Mouse (Mus musculus) liver, embryonic 14.5 days (tissue): Measurements from ENCODE around the gene Cyth2. TPM values are rescaled to one million over a fixed set of nuclear protein-coding genes. Genes with fewer than 3 reads are reported as not detected.
A peak's percentile ranks its signal among the peaks of the same experiment; 100 is the strongest.

Experiments used
- ATAC-seq: fragments of 200-750 bp; cut with Nextera tagmentation; 2 replicates; pipeline ENCODE4 v1.8.0; 2017; ENCODE audit warnings: moderate number of reproducible peaks, mild to moderate bottlenecking, moderate library complexity; ENCODE audit not compliant: insufficient read depth
- DNase-seq, 3 experiments: peaks; one replicate each; pipeline ENCODE4 v3.0.0-alpha.2; 2012 to 2013; ENCODE audit warnings: low read depth in 3 of 3, low spot score in 3 of 3
- H3K27ac ChIP-seq: fragments of 300-500 bp; sonication (generic); 2 replicates; pipeline ENCODE4 v1.5.1; 2014; ENCODE audit warnings: moderate library complexity, mild to moderate bottlenecking, control low read depth, inconsistent platforms
- H3K27me3 ChIP-seq: fragments of 300-500 bp; sonication (generic); 2 replicates; pipeline ENCODE4 v1.6.1; 2014; ENCODE audit warnings: mild to moderate bottlenecking, low read length, moderate library complexity; ENCODE audit not compliant: control insufficient read depth, insufficient read depth
- H3K36me3 ChIP-seq: fragments of 300-500 bp; sonication (generic); replicated peaks from 2 replicates; pipeline ENCODE4 v1.6.1; 2014; ENCODE audit warnings: low read depth; ENCODE audit not compliant: control insufficient read depth, insufficient read depth
- H3K4me1 ChIP-seq, 2 experiments: fragments of 200-500 bp in 1 of 2; fragments of 300-500 bp in 1 of 2; sonication (generic) in 1 of 2; replicated peaks; 2 replicates each; pipeline ENCODE4 v1.6.1; 2012 to 2014; ENCODE audit warnings: antibody characterized with exemption in 1 of 2, inconsistent platforms in 1 of 2, low read length in 1 of 2; ENCODE audit not compliant: control insufficient read depth in 2 of 2, insufficient read depth in 2 of 2
- H3K4me2 ChIP-seq: fragments of 300-500 bp; sonication (generic); 2 replicates; pipeline ENCODE4 v1.6.1; 2014; ENCODE audit warnings: low read depth, mild to moderate bottlenecking, control low read depth, moderate library complexity
- H3K4me3 ChIP-seq, 2 experiments: fragments of 200-500 bp in 1 of 2; fragments of 300-500 bp in 1 of 2; sonication (generic) in 1 of 2; 2 replicates each; pipeline ENCODE4 v1.5.1; 2012 to 2014; ENCODE audit warnings: low read depth in 2 of 2, low read length in 2 of 2, mild to moderate bottlenecking in 2 of 2, control low read depth in 1 of 2, inconsistent platforms in 1 of 2, moderate library complexity in 1 of 2; ENCODE audit not compliant: insufficient read depth in 1 of 2
- H3K9ac ChIP-seq: fragments of 300-500 bp; sonication (generic); replicated peaks from 2 replicates; pipeline ENCODE4 v1.6.1; 2014; ENCODE audit warnings: mild to moderate bottlenecking, control low read depth, moderate library complexity
- H3K9me3 ChIP-seq: fragments of 300-500 bp; sonication (generic); 2 replicates; pipeline ENCODE4 v1.6.1; 2016; ENCODE audit warnings: low read length, mixed read lengths; ENCODE audit not compliant: control insufficient read depth
- CTCF ChIP-seq: IDR thresholded peaks from 2 replicates; pipeline ENCODE4 v1.5.1; 2016; ENCODE audit warnings: antibody characterized with exemption, low read depth, control low read depth
- EP300 ChIP-seq: IDR thresholded peaks from 2 replicates; pipeline ENCODE4 v1.6.1; 2016; ENCODE audit warnings: antibody characterized with exemption, low read depth
- WGBS: fragments of 180-500 bp; shearing (Covaris S2); extraction: QIAGEN DNeasy Blood & Tissue Kit; methylation state at CpG from one replicate; pipeline ENCODE4 v1.1.7; 2014; ENCODE audit not compliant: insufficient replicate concordance; 5-methylcytosine and 5-hydroxymethylcytosine counted together
- polyA plus RNA-seq, 2 experiments: library from polyadenylated mRNA; depleted of rRNA in 1 of 2; stranded (reverse) in 1 of 2; unstranded in 1 of 2; fragments of >200 nt; fragmentation: Nextera tagmentation in 1 of 2; extraction: Ambion mirVana in 1 of 2; gene quantifications; 2 replicates each; pipeline versions ENCODE4 v1.2.1 to v1.2.3; 2012 to 2014

The Cyth2 gene
- polyA plus RNA-seq, 2 experiments: 19.4 to 23.0 TPM

DNA sequence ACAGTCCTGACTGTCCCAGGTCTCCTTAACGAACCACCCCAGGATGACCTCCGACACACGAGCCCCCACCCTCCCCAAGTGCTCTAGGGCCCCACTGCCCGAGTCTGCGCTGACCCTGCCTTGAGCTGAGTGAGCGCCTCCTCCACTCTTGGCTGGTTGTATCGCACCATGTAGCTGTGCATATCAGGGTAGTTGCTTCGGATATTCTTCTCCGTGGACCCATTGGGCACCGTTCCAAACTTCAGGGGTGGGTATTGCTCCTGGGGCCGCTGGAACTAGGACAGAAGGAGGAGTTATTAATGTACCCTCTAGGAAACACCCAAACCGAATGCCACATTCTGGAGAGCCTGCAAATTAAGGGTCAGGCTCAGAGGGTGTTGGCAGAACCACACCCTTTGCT, 38.7 kb upstream of the Cyth2 start:
- WGBS: 64% methylated on average over 12 of the region's 12 CpGs
- Histone ChIP-seq H3K27ac (no peak overlapping the region), H3K27me3 (peaks cover 15% of the 10 kb centered on the region), H3K4me2 (no peak overlapping the region), H3K4me1 (no peaks in the 10 kb centered on the region), H3K9me3 (no peaks in the 10 kb centered on the region), H3K9ac (no peak overlapping the region), H3K4me3 (no peak overlapping the region), H3K36me3 (no peaks in the 10 kb centered on the region)
- DNase-seq (no peak), ATAC-seq (no peak)
- TF ChIP-seq EP300: no peak
- TF ChIP-seq CTCF: no peak

GRCm38 (mm10) chr7:45850661-45851060, 36.3 kb upstream of the Cyth2 start:
- no peak overlapping the region for H3K9ac ChIP-seq
- no peak for ATAC-seq
- H3K27me3 ChIP-seq: peaks cover 6% of the 10 kb centered on the region; the same call in 1 of the 2 replicates
- H3K9me3 ChIP-seq: no peaks in the 10 kb centered on the region
- no peaks in the 10 kb centered on the region for H3K36me3 ChIP-seq
- WGBS: 58% methylated on average over 3 of the region's 3 CpGs
- no peak overlapping the region for H3K4me2 ChIP-seq
- H3K27ac ChIP-seq: no peak overlapping the region
- no peaks in the 10 kb centered on the region for H3K4me1 ChIP-seq
- H3K4me3 ChIP-seq: no peak overlapping the region
- DNase-seq: no peak
- TF ChIP-seq EP300 (no peak), CTCF (no peak)

DNA sequence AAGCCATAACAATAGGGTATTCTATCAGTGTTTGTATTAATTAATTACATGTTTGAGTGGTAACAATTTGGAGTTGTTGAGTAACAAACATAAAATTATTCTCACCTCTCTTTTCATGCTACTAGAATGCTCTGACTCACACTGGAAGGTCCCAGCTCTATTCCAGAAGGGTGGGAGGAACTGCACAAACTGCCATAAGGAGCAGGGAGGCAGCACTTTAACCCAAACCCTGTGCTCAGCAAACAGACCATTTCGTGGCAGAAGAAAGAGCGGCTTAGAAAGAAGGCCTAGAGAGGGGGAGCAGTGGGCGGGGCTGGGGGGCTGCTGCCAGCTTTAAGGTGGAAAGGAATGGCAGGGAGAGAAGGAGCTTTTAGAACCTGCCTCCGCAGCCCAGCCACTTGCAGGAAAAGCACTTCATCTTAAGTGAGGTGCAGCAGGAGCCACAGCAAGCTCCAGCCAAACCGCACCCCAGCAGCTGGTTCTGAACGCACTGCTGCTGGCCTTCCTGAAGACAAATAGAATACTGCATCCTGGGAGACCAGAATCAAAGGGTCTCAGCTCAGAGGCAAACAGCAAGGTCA, 34.2 kb upstream of the Cyth2 start:
- Histone ChIP-seq H3K9me3 (no peaks in the 10 kb centered on the region), H3K36me3 (no peaks in the 10 kb centered on the region), H3K4me2 (no peak overlapping the region), H3K9ac (no peak overlapping the region), H3K27me3 (peaks cover 6% of the 10 kb centered on the region; the same call in 1 of the 2 replicates), H3K27ac (no peak overlapping the region), H3K4me1 (no peaks in the 10 kb centered on the region), H3K4me3 (no peak overlapping the region)
- no peak for DNase-seq
- no peak for ATAC-seq
- WGBS: 32% methylated on average over 6 of the region's 6 CpGs
- TF ChIP-seq CTCF (no peak), EP300 (no peak)

DNA sequence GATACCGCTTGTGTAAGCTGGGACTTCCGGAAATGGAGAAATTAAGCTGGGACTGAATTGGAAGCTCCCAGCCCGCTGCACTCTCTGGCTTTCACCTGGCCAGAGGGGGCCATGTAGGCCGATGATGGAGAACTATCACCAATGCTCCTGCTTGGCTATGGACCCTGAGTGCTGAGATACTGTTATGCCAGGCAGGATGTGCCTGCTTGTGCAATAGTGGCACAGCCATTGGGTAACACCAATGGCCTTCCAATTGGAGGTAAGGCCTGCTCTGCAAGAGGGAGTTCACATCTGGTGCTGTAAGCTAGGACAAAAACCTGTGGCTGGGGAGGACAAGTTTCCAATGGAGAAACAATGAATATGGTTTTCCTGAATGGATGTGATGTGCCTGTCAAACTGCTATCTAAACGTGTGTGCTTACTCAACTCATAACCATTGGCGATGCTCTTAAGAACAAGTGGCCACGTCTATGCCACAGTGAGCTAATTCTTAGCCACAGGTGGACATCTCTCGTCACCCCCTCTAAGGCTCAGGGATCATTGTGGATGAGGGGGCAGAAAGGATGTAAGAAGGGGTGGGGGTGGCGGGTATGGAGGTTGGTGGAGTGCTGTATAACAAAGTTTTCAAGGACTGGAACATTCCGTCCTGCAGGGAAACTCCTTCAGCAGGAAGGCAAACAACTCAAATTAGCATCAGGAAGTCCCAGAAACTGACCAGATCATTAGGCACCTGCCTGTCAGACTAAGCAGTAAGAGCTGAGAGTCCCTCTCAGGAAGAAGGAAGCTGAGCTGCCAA, 28.8 kb upstream of the Cyth2 start:
- Histone ChIP-seq H3K4me2 (no peak overlapping the region), H3K36me3 (no peaks in the 10 kb centered on the region), H3K9me3 (no peaks in the 10 kb centered on the region), H3K4me3 (no peak overlapping the region), H3K9ac (no peak overlapping the region), H3K27ac (no peak overlapping the region), H3K27me3 (peaks cover 6% of the 10 kb centered on the region; the same call in 1 of the 2 replicates), H3K4me1 (no peaks in the 10 kb centered on the region)
- ATAC-seq (no peak), DNase-seq (no peak)
- no peak for TF ChIP-seq CTCF
- no peak for TF ChIP-seq EP300
- 62% methylated on average over 10 of the region's 10 CpGs for WGBS

DNA sequence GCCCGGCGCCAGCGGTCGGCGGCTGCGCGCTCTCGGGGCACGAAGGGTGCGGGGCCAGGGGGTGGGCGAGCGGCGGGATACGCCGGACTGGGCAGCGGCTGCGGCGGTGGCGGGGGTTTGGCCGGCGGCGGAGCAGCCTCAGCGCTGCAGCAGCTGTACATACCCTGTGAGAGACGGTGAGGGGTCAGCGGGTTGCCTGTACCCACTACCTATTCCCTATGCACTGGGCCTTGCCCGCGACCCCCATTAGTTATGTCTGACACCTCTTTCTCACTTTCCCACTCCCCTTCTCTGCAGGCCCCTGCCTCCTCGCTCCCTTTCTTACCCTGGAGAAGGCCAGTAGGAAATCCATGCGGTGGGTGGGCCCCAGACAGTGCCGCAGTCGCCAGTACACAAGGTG, 19.5 kb upstream of the Cyth2 start:
- TF ChIP-seq EP300: no peak
- TF ChIP-seq CTCF: no peak
- peaks cover 2% of the 10 kb centered on the region; the same call in 1 of the 2 replicates for H3K36me3 ChIP-seq
- H3K4me3 ChIP-seq: peak overlapping the region in 1 of 2 experiments; percentile 34; a peak in 2 of 4 replicates
- peak overlapping the region; percentile 37; the same call in 1 of the 2 replicates for H3K4me2 ChIP-seq
- no peaks in the 10 kb centered on the region for H3K9me3 ChIP-seq
- no peak overlapping the region for H3K27ac ChIP-seq
- WGBS: 8% methylated on average over 31 of the region's 31 CpGs
- H3K9ac ChIP-seq: no peak overlapping the region
- H3K27me3 ChIP-seq: peaks cover 48% of the 10 kb centered on the region
- DNase-seq (no peak), ATAC-seq (no peak)
- peaks cover 0 to 7% of the 10 kb centered on the region in 2 experiments; a peak in 3 of 4 replicates for H3K4me1 ChIP-seq
